Mouse (Mus musculus): ENCODE measurements around the gene Zfyve21. TPM values are rescaled to one million over a fixed set of nuclear protein-coding genes. Genes with fewer than 3 reads are reported as not detected.

Zfyve21 gene
- polyA plus RNA-seq, 1 experiment from 2014 or later, result 164 TPM

- Histone ChIP-seq H3K9me3 (ENCODE audit: control insufficient read depth, low read length) (no peaks in the 10 kb centered on the region), H3K27ac (ENCODE audit: low read depth) (no peak overlapping the region), H3K4me3 (ENCODE audit: low read depth, low read length) (no peak overlapping the region), H3K36me3 (ENCODE audit: control insufficient read depth, insufficient read depth, low read length) (peaks cover 41% of the 10 kb centered on the region), H3K4me1 (replicated peaks; ENCODE audit: control insufficient read depth, insufficient read depth, low read length) (no peaks in the 10 kb centered on the region), H3K4me2 (ENCODE audit: low read length) (no peak overlapping the region), H3K27me3 (replicated peaks; ENCODE audit: control insufficient read depth, insufficient read depth, low read length) (no peaks in the 10 kb centered on the region), H3K9ac (ENCODE audit: low read length) (no peak overlapping the region)
- WGBS, result 54% methylated on average over 2 of the region's 2 CpGs
- no peak for ATAC-seq (replicated peaks; ENCODE audit: low FRiP score, low TSS enrichment, low read depth)
- DNase-seq (ENCODE audit: low spot score), result no peak
Measured at GRCm38 (mm10) chr12:111843470-111843869, 29.5 kb downstream of the Zfyve21 start.

DNA sequence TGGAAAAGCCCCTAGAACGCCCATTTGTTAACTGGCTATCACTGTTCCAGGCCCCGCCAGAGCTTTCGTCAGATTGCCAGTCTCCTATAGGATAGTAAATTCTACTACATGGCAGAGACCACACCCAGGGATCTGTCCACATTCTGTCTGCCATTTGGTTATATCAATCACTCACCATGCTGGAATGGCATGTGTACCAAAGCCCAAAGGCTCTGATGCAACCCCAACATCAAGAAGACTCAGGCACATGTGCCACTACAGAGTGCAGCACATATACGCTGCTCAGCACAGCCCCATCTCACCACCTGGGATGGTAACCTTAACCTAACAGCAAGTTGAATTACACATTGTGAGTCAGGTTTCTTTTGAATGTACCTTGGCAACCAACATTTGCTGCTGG lies 32.0 kb downstream of the Zfyve21 start:
- ATAC-seq (replicated peaks; ENCODE audit: low FRiP score, low TSS enrichment, low read depth) (no peak), DNase-seq (ENCODE audit: low spot score) (no peak)
- WGBS, result 92% methylated on average over 4 of the region's 4 CpGs
- Histone ChIP-seq H3K4me3 (ENCODE audit: low read depth, low read length) (no peak overlapping the region), H3K27ac (ENCODE audit: low read depth) (no peak overlapping the region), H3K9me3 (ENCODE audit: control insufficient read depth, low read length) (no peaks in the 10 kb centered on the region), H3K4me2 (ENCODE audit: low read length) (no peak overlapping the region), H3K36me3 (ENCODE audit: control insufficient read depth, insufficient read depth, low read length) (peaks cover 18% of the 10 kb centered on the region), H3K27me3 (replicated peaks; ENCODE audit: control insufficient read depth, insufficient read depth, low read length) (no peaks in the 10 kb centered on the region), H3K9ac (ENCODE audit: low read length) (no peak overlapping the region), H3K4me1 (replicated peaks; ENCODE audit: control insufficient read depth, insufficient read depth, low read length) (no peaks in the 10 kb centered on the region)

DNA sequence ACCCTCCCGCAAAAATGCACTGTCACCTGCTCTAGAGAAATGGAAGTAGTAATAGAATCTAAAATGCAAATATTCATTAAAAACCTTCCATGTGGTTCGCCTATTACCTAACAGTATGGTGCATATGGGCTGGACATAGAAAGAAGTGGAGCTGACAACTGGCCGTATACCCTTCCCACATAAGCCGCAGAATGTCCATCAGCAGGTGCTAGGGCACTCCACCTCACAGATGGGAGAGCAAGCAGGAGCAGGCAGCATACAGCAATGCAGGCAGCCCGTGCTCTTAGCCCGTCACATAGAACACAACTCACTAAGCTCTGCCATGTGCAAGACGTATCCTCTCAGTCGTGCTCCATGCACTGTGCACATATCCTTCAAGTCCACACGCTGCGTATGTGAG lies 32.8 kb downstream of the Zfyve21 start:
- no peaks in the 10 kb centered on the region for H3K4me1 ChIP-seq (replicated peaks; ENCODE audit: control insufficient read depth, insufficient read depth, low read length)
- H3K27me3 ChIP-seq (replicated peaks; ENCODE audit: control insufficient read depth, insufficient read depth, low read length), result no peaks in the 10 kb centered on the region
- no peak overlapping the region for H3K4me3 ChIP-seq (ENCODE audit: low read depth, low read length)
- H3K9me3 ChIP-seq (ENCODE audit: control insufficient read depth, low read length), result no peaks in the 10 kb centered on the region
- no peak for ATAC-seq (replicated peaks; ENCODE audit: low FRiP score, low TSS enrichment, low read depth)
- peaks cover 11% of the 10 kb centered on the region for H3K36me3 ChIP-seq (ENCODE audit: control insufficient read depth, insufficient read depth, low read length)
- DNase-seq (ENCODE audit: low spot score), result no peak
- 79% methylated on average over 10 of the region's 10 CpGs for WGBS
- H3K4me2 ChIP-seq (ENCODE audit: low read length), result no peak overlapping the region
- H3K27ac ChIP-seq (ENCODE audit: low read depth), result no peak overlapping the region
- no peak overlapping the region for H3K9ac ChIP-seq (ENCODE audit: low read length)

DNA sequence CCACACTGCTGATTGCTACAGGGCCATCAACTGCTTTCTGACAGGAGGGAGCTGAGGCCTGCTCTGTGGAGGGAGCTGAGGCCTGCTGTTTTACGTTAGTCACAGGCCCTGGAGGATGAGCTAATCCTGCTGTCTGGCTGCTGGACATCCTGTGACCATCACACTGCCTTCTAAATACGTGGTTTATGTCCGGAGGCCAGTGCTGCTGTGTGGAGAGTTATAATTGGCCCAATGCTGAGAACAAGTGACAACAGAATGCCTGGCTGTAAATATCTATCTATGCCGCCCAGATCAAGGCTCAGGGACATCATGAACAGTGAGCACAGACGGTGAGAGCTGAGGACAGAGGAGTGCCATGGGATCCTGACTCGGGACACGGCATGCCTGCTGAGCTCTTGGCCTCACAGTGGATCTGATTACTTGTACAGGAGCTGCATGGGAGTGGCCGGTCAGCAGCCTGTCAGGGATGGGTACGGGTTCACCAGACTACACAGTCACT lies 34.4 kb downstream of the Zfyve21 start:
- H3K4me3 ChIP-seq (ENCODE audit: low read depth, low read length), result no peak overlapping the region
- no peaks in the 10 kb centered on the region for H3K27me3 ChIP-seq (replicated peaks; ENCODE audit: control insufficient read depth, insufficient read depth, low read length)
- DNase-seq (ENCODE audit: low spot score) (no peak), ATAC-seq (replicated peaks; ENCODE audit: low FRiP score, low TSS enrichment, low read depth) (no peak)
- no peak overlapping the region for H3K4me2 ChIP-seq (ENCODE audit: low read length)
- no peaks in the 10 kb centered on the region for H3K9me3 ChIP-seq (ENCODE audit: control insufficient read depth, low read length)
- WGBS, result 64% methylated on average over 9 of the region's 9 CpGs
- peaks cover 11% of the 10 kb centered on the region for H3K36me3 ChIP-seq (ENCODE audit: control insufficient read depth, insufficient read depth, low read length)
- H3K4me1 ChIP-seq (replicated peaks; ENCODE audit: control insufficient read depth, insufficient read depth, low read length), result no peaks in the 10 kb centered on the region
- no peak overlapping the region for H3K27ac ChIP-seq (ENCODE audit: low read depth)
- H3K9ac ChIP-seq (ENCODE audit: low read length), result no peak overlapping the region

DNA sequence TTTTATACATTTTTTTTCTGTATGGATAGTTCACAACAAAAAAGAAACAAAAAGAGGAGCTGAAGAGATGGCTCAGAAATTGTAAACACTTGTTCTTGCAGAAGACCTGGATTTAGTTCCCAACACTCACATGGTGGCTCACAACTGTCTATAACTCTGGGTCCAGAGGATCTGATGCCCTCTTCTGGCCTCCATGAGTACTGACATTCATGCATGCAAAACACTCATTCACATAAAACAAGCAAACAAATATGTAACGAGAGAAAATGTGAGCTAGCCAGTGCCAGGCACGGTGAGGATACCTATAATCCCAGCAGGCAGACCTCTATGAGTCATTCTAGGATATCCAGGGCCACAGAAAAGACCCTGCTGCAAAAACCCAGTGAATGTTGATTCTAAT lies 37.3 kb downstream of the Zfyve21 start:
- Histone ChIP-seq H3K9me3 (ENCODE audit: control insufficient read depth, low read length) (no peaks in the 10 kb centered on the region), H3K4me2 (ENCODE audit: low read length) (no peak overlapping the region), H3K4me1 (replicated peaks; ENCODE audit: control insufficient read depth, insufficient read depth, low read length) (no peaks in the 10 kb centered on the region), H3K4me3 (ENCODE audit: low read depth, low read length) (no peak overlapping the region), H3K27me3 (replicated peaks; ENCODE audit: control insufficient read depth, insufficient read depth, low read length) (no peaks in the 10 kb centered on the region), H3K27ac (ENCODE audit: low read depth) (no peak overlapping the region), H3K9ac (ENCODE audit: low read length) (no peak overlapping the region), H3K36me3 (ENCODE audit: control insufficient read depth, insufficient read depth, low read length) (no peaks in the 10 kb centered on the region)
- 68% methylated on average over 2 of the region's 2 CpGs for WGBS
- ATAC-seq (replicated peaks; ENCODE audit: low FRiP score, low TSS enrichment, low read depth) (no peak), DNase-seq (ENCODE audit: low spot score) (no peak)

- no peaks in the 10 kb centered on the region for H3K4me1 ChIP-seq (replicated peaks; ENCODE audit: control insufficient read depth, insufficient read depth, low read length)
- H3K27me3 ChIP-seq (replicated peaks; ENCODE audit: control insufficient read depth, insufficient read depth, low read length), result no peaks in the 10 kb centered on the region
- H3K4me2 ChIP-seq (ENCODE audit: low read length), result no peak overlapping the region
- H3K9ac ChIP-seq (ENCODE audit: low read length), result no peak overlapping the region
- H3K36me3 ChIP-seq (ENCODE audit: control insufficient read depth, insufficient read depth, low read length), result no peaks in the 10 kb centered on the region
- DNase-seq (ENCODE audit: low spot score) (no peak), ATAC-seq (replicated peaks; ENCODE audit: low FRiP score, low TSS enrichment, low read depth) (no peak)
- 68% methylated on average over 5 of the region's 5 CpGs for WGBS
- H3K9me3 ChIP-seq (ENCODE audit: control insufficient read depth, low read length), result no peaks in the 10 kb centered on the region
- H3K4me3 ChIP-seq (ENCODE audit: low read depth, low read length), result no peak overlapping the region
- no peak overlapping the region for H3K27ac ChIP-seq (ENCODE audit: low read depth)
Measured at GRCm38 (mm10) chr12:111851745-111852144, 37.8 kb downstream of the Zfyve21 start.

- H3K4me1 ChIP-seq (replicated peaks; ENCODE audit: control insufficient read depth, insufficient read depth, low read length), result no peaks in the 10 kb centered on the region
- 68% methylated on average over 10 of the region's 10 CpGs for WGBS
- no peaks in the 10 kb centered on the region for H3K27me3 ChIP-seq (replicated peaks; ENCODE audit: control insufficient read depth, insufficient read depth, low read length)
- no peak overlapping the region for H3K27ac ChIP-seq (ENCODE audit: low read depth)
- no peak for DNase-seq (ENCODE audit: low spot score)
- no peaks in the 10 kb centered on the region for H3K9me3 ChIP-seq (ENCODE audit: control insufficient read depth, low read length)
- H3K36me3 ChIP-seq (ENCODE audit: control insufficient read depth, insufficient read depth, low read length), result no peaks in the 10 kb centered on the region
- no peak overlapping the region for H3K4me2 ChIP-seq (ENCODE audit: low read length)
- H3K9ac ChIP-seq (ENCODE audit: low read length), result no peak overlapping the region
- no peak for ATAC-seq (replicated peaks; ENCODE audit: low FRiP score, low TSS enrichment, low read depth)
- H3K4me3 ChIP-seq (ENCODE audit: low read depth, low read length), result no peak overlapping the region
Measured at GRCm38 (mm10) chr12:111853011-111853436, 39.1 kb downstream of the Zfyve21 start.

GRCm38 (mm10) chr12:111853546-111853945 lies 39.6 kb downstream of the Zfyve21 start:
- ATAC-seq (replicated peaks; ENCODE audit: low FRiP score, low TSS enrichment, low read depth) (no peak), DNase-seq (ENCODE audit: low spot score) (no peak)
- 74% methylated on average over 4 of the region's 4 CpGs for WGBS
- H3K4me2 ChIP-seq (ENCODE audit: low read length), result no peak overlapping the region
- no peaks in the 10 kb centered on the region for H3K36me3 ChIP-seq (ENCODE audit: control insufficient read depth, insufficient read depth, low read length)
- H3K9ac ChIP-seq (ENCODE audit: low read length), result no peak overlapping the region
- no peak overlapping the region for H3K4me3 ChIP-seq (ENCODE audit: low read depth, low read length)
- no peak overlapping the region for H3K27ac ChIP-seq (ENCODE audit: low read depth)
- no peaks in the 10 kb centered on the region for H3K4me1 ChIP-seq (replicated peaks; ENCODE audit: control insufficient read depth, insufficient read depth, low read length)
- no peaks in the 10 kb centered on the region for H3K27me3 ChIP-seq (replicated peaks; ENCODE audit: control insufficient read depth, insufficient read depth, low read length)
- H3K9me3 ChIP-seq (ENCODE audit: control insufficient read depth, low read length), result no peaks in the 10 kb centered on the region

DNA sequence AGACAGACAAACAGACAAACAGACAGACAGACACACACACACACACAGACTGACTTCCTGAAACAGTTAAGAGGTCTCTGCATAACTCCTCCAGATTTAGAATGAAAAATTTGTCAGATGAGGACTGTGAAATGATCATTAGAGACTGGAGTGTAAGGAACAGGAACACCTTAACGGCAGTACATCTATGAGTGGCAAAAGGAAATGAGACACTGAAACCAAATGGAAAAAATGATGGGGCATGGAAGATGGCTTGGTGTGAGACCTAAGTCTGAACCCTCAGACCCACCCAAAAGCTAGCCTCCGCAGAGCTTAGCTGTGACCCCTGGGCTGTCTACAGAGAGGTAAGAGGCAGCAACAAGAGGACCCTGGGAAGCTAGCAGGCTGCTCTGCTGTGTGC lies 41.5 kb downstream of the Zfyve21 start:
- 98% methylated on average over 2 of the region's 2 CpGs for WGBS

More for the DNA sequence above, 41.5 kb downstream of the Zfyve21 start:
- Histone ChIP-seq H3K4me1 (replicated peaks; ENCODE audit: control insufficient read depth, insufficient read depth, low read length) (no peaks in the 10 kb centered on the region), H3K9ac (ENCODE audit: low read length) (no peak overlapping the region), H3K4me2 (ENCODE audit: low read length) (no peak overlapping the region), H3K27me3 (replicated peaks; ENCODE audit: control insufficient read depth, insufficient read depth, low read length) (no peaks in the 10 kb centered on the region), H3K4me3 (ENCODE audit: low read depth, low read length) (no peak overlapping the region), H3K27ac (ENCODE audit: low read depth) (no peak overlapping the region), H3K36me3 (ENCODE audit: control insufficient read depth, insufficient read depth, low read length) (no peaks in the 10 kb centered on the region), H3K9me3 (ENCODE audit: control insufficient read depth, low read length) (no peaks in the 10 kb centered on the region)
- DNase-seq (ENCODE audit: low spot score) (no peak), ATAC-seq (replicated peaks; ENCODE audit: low FRiP score, low TSS enrichment, low read depth) (no peak)

Measured in intestine, embryonic 14.5 days (tissue).